Mouse (Mus musculus): ENCODE results near the gene Tns2. TPM values are rescaled to one million over a fixed set of nuclear protein-coding genes. Genes with fewer than 3 reads are reported as not detected.
"Not testable (repeated sequence)": the region's sequence is repeated elsewhere in the genome, so short reads cannot be mapped to it uniquely, and the experiment has no call there.

The Tns2 gene
- total RNA-seq, 1 experiment from 2014 or later = 0.70 TPM

- peak; percentile 87 for ATAC-seq (ENCODE audit: extremely low read depth, insufficient number of reproducible peaks, low FRiP score, poor library complexity, severe bottlenecking)
Observed at GRCm38 (mm10) chr15:102150301-102151135, 50.3 kb downstream of the Tns2 start, which contains the start of gene Soat2. Gene Soat2 (plus strand): TSS chr15:102150526.

GRCm38 (mm10) chr15:102152646-102153045 is 52.4 kb downstream of the Tns2 start:
- ATAC-seq (ENCODE audit: extremely low read depth, insufficient number of reproducible peaks, low FRiP score, poor library complexity, severe bottlenecking) = no peak

GRCm38 (mm10) chr15:102155006-102155405 is 54.8 kb downstream of the Tns2 start:
- ATAC-seq (ENCODE audit: extremely low read depth, insufficient number of reproducible peaks, low FRiP score, poor library complexity, severe bottlenecking) = not testable (repeated sequence)

- ATAC-seq (ENCODE audit: extremely low read depth, insufficient number of reproducible peaks, low FRiP score, poor library complexity, severe bottlenecking) = no peak
Observed at GRCm38 (mm10) chr15:102156836-102157235, 56.6 kb downstream of the Tns2 start.

GRCm38 (mm10) chr15:102160415-102161060 is 60.3 kb downstream of the Tns2 start:
- ATAC-seq (ENCODE audit: extremely low read depth, insufficient number of reproducible peaks, low FRiP score, poor library complexity, severe bottlenecking) = no peak

GRCm38 (mm10) chr15:102163900-102164693 is 63.9 kb downstream of the Tns2 start:
- no peak for ATAC-seq (ENCODE audit: extremely low read depth, insufficient number of reproducible peaks, low FRiP score, poor library complexity, severe bottlenecking)

GRCm38 (mm10) chr15:102165468-102166100 is 65.4 kb downstream of the Tns2 start:
- ATAC-seq (ENCODE audit: extremely low read depth, insufficient number of reproducible peaks, low FRiP score, poor library complexity, severe bottlenecking) = no peak

Other genes starting within 250 kb of the Tns2 start
- gene Krt1, start 249.6 kb upstream of the Tns2 start, total RNA-seq (2017) = not detected in 2 replicates
- gene Krt77, start 230.7 kb upstream of the Tns2 start, total RNA-seq (2017) = not detected in 2 replicates
- not detected in 2 replicates for gene Krt76, start 207.5 kb upstream of the Tns2 start, total RNA-seq (2017)
- 0.86 and 2.8 TPM in 2 replicates for gene Krt4, start 175.7 kb upstream of the Tns2 start, total RNA-seq (2017)
- not detected in 2 replicates for gene Krt79, start 160.1 kb upstream of the Tns2 start, total RNA-seq (2017)
- gene Krt78, start 146.1 kb upstream of the Tns2 start, total RNA-seq (2017) = not detected in 2 replicates
- not detected in 2 replicates for gene Krt8, start 95.9 kb upstream of the Tns2 start, total RNA-seq (2017)
- 0.37 and 1.0 TPM in 2 replicates for gene Krt18, start 72.2 kb upstream of the Tns2 start, total RNA-seq (2017)
- gene Eif4b, start 26.6 kb upstream of the Tns2 start, total RNA-seq (2017) = 186 and 190 TPM in 2 replicates
- gene Spryd3, start 35.8 kb downstream of the Tns2 start, total RNA-seq (2017) = 47.0 and 56.1 TPM in 2 replicates
- gene Igfbp6, start 43.9 kb downstream of the Tns2 start, total RNA-seq (2017) = 4.7 and 6.5 TPM in 2 replicates
- gene Soat2, start 50.1 kb downstream of the Tns2 start, total RNA-seq (2017) = 13.3 and 14.4 TPM in 2 replicates
- 118 and 120 TPM in 2 replicates for gene Zfp740, start 102.8 kb downstream of the Tns2 start, total RNA-seq (2017)
- gene Csad, start 104.3 kb downstream of the Tns2 start, total RNA-seq (2017) = 47.6 and 56.0 TPM in 2 replicates
- 338 and 351 TPM in 2 replicates for gene Itgb7, start 131.5 kb downstream of the Tns2 start, total RNA-seq (2017)
- gene Rarg, start 157.1 kb downstream of the Tns2 start, total RNA-seq (2017) = 28.2 and 38.3 TPM in 2 replicates
- gene Gm9918, start 170.2 kb downstream of the Tns2 start, total RNA-seq (2017) = 0.49 TPM in 1 of 2 replicates, not detected in the other
- gene Mfsd5, start 179.0 kb downstream of the Tns2 start, total RNA-seq (2017) = 21.6 and 22.6 TPM in 2 replicates
- gene Espl1, start 195.9 kb downstream of the Tns2 start, total RNA-seq (2017) = 1.2 and 6.1 TPM in 2 replicates
- 495 and 562 TPM in 2 replicates for gene Pfdn5, start 225.7 kb downstream of the Tns2 start, total RNA-seq (2017)
- 44.2 and 56.0 TPM in 2 replicates for gene Myg1, start 231.3 kb downstream of the Tns2 start, total RNA-seq (2017)

Data from neutrophil, adult 5-6 weeks (primary cell).